Mouse (Mus musculus) gastrocnemius, adult 18-20 months (tissue): Measurements from ENCODE around the gene Fan1. TPM values are rescaled to one million over a fixed set of nuclear protein-coding genes. Genes with fewer than 3 reads are reported as not detected.
A peak's percentile ranks its signal among the peaks of the same experiment; 100 is the strongest.

Experiments used
- DNase-seq: peaks from one replicate; pipeline ENCODE4 v3.0.0; 2021; ENCODE audit warnings: low spot score
- long read RNA-seq, 2 experiments: library from polyadenylated mRNA; stranded (forward); transcript quantifications; one replicate each; pipeline ENCODE4 v2.0.0; 2021
- total RNA-seq, 2 experiments: library from RNA; stranded (reverse); gene quantifications; 2 replicates each; pipeline ENCODE4 v1.2.3; 2021

Gene Fan1
- 1 to 10 TPM; 6.6 to 7.9 TPM for total RNA-seq
- long read RNA-seq, experiment 1 = 0 reads
- long read RNA-seq, experiment 2 = 0 reads

- peak; percentile 87 for DNase-seq
These were observed at the start of gene Fan1 for GRCm38 (mm10) chr7:64373830-64374562. Gene Fan1 (minus strand): TSS chr7:64374095.

GRCm38 (mm10) chr7:64403989-64404388 lies 30.1 kb upstream of the Fan1 start:
- no peak for DNase-seq

DNA sequence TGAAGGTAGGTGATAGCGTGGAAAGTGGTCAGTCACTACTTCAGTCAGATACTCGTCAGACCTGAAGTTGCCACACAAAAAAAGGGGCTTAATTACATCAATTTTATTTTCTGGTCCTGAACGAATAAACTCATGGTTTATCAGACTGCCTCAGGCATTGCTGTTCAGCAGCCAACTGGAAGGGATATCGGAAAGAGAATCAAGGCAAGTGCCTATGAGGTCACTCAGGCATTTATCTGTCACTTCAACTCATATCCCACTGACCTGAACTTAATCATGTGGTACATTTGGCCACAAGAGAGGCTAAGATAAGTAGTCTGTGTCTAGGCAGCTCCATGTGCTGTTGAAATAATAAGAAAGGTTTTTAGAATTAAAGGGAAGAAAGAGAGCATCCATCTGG lies 28.6 kb upstream of the Fan1 start:
- DNase-seq = no peak

DNA sequence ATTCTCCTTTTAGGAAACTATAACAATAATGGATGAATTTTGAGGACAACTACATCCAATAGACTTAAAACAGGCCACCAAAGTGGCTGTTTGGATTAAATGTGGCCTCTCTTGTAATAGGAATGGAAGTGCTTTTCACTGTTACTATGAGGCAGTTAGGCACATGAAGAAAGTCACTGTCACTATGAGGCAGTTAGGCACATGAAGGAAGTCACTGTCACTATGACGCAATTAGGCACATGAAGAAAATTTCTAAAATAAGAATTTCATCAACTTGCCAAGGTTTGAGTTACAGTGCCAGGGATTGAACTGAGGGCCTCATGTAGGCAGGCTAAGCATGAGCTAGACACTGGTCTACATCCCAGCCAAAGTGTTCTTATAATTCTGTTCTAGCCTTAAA lies 26.8 kb upstream of the Fan1 start:
- DNase-seq = no peak

GRCm38 (mm10) chr7:64392819-64393151 lies 18.9 kb upstream of the Fan1 start:
- no peak for DNase-seq

DNA sequence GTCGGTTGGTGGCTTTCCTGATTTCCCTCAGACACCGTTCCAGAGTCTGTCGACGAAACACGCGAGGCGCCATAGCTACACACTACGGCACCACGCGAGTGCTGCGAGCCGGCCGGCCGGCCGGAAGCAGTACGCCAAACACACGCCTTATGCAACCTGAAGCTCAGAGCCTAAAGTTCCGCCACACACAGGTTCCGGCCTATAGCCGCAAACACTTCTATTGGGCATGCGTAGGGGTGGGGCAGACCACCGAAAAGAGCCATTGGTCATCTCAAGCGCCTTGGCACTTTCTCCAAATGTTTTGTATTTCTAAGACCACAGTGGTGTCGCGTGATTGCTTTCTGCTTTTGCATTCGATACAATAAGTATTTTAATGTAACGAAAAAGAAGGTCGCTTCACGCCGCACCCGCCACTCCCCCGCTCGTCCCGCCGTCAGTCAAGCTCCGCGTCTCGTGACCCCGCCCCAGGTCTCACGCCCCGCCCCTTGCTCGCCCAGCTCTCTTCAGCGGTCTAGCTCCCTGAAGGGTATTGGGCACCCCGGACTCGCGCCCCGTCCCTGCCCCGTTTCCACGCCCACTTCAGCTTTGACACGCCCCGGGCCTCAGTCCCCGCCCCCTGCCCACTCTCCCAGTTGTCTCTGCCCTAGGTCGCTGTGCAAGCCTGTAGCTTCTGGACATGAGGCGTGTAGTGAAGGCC lies 18.4 kb upstream of the Fan1 start, which contains the start of the genes Mphosph10 and Mcee:
Gene Mphosph10, minus strand, starts transcription at position 147 of the 697 bp plus-strand sequence.
Gene Mcee, plus strand, starts transcription at position 486 of the 697 bp plus-strand sequence.
- peak; percentile 99 for DNase-seq

DNA sequence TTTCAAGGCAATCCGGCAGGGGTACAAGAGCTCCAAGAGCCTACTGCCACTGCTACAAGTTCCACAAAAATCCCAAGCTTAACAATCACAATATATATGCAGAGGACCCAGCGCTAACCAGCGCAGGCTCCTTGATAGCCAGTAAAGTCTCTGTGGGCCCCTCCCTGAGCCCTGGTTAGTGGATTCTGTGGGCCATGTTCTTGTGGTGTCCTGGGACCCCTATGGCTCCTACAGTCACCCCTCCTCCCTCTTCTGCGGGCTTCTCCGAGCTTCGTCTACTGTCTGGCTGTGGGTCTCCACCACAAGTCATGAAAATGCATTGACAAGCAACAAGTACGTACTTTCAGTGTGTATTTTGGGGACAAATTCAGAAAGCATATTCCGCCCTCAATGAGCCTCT lies 17.6 kb upstream of the Fan1 start:
- no peak for DNase-seq

DNA sequence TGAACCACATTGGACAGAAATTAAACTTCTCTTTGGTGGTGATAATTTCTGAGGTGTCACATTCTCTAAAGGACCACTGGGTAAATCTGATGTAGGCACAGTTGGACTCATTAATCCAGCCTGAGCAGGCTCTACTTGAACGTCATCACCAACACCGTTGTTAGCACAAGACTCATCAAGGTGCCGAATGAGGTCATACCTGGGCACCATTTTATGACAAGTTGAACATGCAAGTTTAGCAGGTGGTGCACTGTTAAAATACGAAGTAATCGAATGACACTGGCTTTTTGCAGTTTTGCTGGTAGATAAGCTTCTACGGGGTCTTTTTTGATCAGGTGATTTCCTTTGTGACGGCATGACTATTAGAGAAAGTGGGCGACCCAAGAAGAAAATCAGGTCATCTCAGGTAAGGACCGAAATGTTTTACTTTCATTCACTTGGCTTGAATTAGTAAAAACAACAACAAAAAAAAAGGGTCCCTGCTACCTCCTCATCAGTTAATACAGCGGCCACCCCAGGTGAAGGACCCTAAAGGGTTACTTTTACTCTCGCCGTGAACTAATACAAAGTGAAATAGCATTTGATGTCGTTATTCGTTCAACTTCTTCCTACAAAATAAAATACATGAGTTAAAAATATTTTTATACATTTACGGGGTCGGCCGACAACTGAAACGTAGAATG lies 607 bp downstream of the Fan1 start:
- DNase-seq = no peak

- DNase-seq = no peak
These were observed 1.7 kb downstream of the Fan1 start for GRCm38 (mm10) chr7:64371940-64372878.

DNA sequence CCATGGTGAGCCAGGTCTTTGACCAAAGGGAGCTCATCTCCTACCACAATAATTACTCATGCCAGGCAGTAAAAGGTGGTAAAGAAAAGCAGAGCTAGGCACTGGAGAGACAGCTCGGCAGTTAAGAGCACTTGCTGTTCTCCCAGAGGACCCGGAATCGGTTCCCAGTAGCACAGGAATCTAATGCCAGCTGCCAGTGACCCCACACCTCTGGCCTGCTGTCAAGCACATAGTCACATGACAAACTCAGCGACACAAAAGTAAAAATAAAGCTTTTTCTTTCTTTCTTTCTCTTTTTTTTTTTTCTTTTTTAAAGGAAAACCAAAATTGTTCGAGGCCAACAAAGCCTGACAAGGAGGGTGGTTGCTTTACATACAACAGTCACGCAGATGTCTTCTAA lies 4.1 kb downstream of the Fan1 start:
- no peak for DNase-seq

DNA sequence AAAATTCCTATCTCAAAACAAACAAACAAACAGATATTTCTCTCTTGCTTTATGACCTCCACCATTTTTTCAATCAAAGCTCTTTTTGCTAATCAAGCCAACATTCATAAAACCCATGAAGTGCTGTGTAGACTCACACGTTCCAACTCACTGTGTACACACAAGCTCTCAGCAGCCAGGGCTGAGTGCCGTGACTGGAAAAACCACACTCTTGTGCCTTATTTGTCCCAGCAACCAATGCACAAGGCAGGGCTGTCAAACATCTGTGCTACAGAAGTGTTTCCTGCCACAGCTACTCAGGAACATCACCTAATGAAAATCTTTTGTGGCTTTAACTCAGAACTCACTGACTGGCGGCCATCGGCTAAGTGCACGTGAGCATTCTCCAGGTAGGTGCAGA lies 8.0 kb downstream of the Fan1 start:
- DNase-seq = no peak

GRCm38 (mm10) chr7:64360586-64360945 lies 13.3 kb downstream of the Fan1 start:
- DNase-seq = no peak

DNA sequence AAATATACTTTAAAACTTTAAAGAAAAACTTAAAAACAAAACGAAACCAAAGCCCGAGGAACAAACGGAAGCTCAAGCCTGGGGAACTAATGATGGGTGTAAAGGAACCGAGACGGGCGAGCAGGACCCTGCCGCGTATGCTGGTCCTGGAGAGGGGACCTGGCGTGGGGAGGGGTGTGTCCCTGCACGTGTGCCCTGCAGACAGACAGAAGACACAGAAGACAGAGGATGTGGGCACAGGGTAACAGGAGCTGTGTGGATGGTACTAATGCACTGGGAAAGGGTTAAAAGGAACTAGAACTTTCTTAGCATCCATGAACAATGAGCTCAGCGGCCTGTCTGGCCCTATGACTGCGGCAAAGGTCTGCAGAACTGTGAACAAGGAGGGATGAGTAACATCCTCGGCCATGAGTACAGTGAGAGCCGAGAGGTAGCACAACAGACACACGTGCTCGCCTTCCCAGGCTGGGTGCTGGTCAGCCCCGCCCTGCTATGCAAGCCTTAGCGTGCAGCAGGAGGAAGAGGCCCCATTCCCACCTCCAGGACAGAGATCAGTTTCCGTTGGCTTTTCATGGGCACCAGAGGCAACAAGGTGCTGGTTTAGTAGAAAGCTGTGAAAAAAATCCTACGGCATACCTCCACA lies 13.8 kb downstream of the Fan1 start:
- no peak for DNase-seq

DNA sequence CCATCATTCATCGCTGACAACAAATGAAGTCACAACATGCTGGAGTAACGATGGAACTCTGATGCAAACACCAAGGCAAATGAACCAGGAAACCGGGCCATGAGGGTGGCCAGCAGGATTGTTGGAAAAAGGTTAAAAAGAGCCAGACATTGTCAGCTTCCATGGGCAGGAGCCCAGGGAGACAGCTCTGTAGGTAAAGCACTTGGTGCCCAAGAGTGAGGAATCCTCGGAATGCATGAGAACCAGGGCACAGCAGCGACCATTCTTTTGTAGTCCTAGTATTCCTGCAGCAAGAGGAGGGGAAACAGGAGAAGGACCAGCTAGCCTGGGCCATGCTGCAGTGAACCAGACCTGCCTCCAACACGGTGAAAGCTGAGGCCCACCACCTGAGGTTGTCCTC lies 15.2 kb downstream of the Fan1 start:
- no peak for DNase-seq

GRCm38 (mm10) chr7:64357405-64357804 lies 16.5 kb downstream of the Fan1 start:
- no peak for DNase-seq

- DNase-seq = no peak
These were observed 17.2 kb downstream of the Fan1 start for GRCm38 (mm10) chr7:64356661-64357060.

- DNase-seq = no peak
These were observed 19.7 kb downstream of the Fan1 start for GRCm38 (mm10) chr7:64354206-64354605.

GRCm38 (mm10) chr7:64351087-64351486 lies 22.8 kb downstream of the Fan1 start:
- no peak for DNase-seq

GRCm38 (mm10) chr7:64349147-64349861 lies 24.6 kb downstream of the Fan1 start:
- no peak for DNase-seq

DNA sequence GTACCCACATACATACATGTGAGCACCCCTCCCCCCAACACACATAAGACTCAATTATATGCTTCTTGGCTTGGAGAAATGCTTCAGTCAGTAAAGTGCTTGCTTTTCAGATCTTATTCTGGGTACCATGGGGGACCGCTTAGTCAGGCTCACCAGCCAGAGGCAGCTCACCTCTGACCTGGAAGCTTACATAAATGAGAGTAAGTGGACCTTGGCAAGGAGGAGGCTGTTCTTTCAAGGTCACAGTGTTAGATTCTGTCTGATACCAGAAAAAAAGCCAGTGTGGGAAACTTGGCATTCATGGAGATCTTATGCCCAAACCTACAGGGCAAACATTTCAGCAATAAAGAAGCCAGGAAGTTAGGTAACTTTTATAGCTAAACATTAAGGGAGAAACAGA lies 26.1 kb downstream of the Fan1 start:
- no peak for DNase-seq
